Comparison of ENCODE assay signal across 20 mouse cellular contexts in genomic region chr11:64998439-64998838, GRCm38 (mm10). TPM values are rescaled to one million over a fixed set of nuclear protein-coding genes. Genes with fewer than 3 reads are reported as not detected.
DNase-seq lines count a peak whose midpoint lies in the region; ATAC-seq lines count a peak whose summit lies in the region.
"Had no signal": no experiment of that assay in that cellular context is flagged by ENCODE, and none has a peak within 500 bp of the region (broad histone marks: within the 10 kb centered on the region; RNA-seq: fewer than 3 reads in every experiment).

No protein-coding gene starts in this region.

- peak; percentile 98 for DNase-seq in heart, adult 11 months
- peak; percentile 37 for DNase-seq in gastrocnemius, postnatal 14 days
- DNase-seq in heart, postnatal 10 days = peak; percentile 87 to 91
- DNase-seq in kidney, postnatal 14 days = peak; percentile 53
- DNase-seq in layer of hippocampus, postnatal 14 days (ENCODE audit: low spot score in 2 of 2) = no peak
- no peak for DNase-seq in ovary, postnatal 36 days (ENCODE audit: low spot score)
- DNase-seq: adrenal gland, postnatal 25 days; cerebellum, adult 11-12 months; embryo, embryonic 11 days; forebrain, postnatal 0 days; lung, adult 2 months; midbrain, embryonic 14.5 days; right cerebral cortex, postnatal 14 days had no signal

- no peak for ATAC-seq in heart, embryonic 11.5 days (replicated peaks; ENCODE audit: insufficient number of reproducible peaks, low FRiP score, low TSS enrichment)
- ATAC-seq: forebrain, postnatal 0 days; hindbrain, postnatal 0 days; liver, embryonic 12.5 days had no signal

- H3K27ac ChIP-seq in heart, embryonic 11.5 days (ENCODE audit: low read depth, low read length) = no peak overlapping the region
- H3K27ac ChIP-seq: embryonic facial prominence, embryonic 15.5 days; hindbrain, postnatal 0 days; kidney, postnatal 0 days; limb, embryonic 12.5 days; liver, embryonic 12.5 days had no signal

- H3K4me1 ChIP-seq in heart, embryonic 11.5 days (ENCODE audit: control insufficient read depth, insufficient read depth, low read length) = no peaks in the 10 kb centered on the region
- H3K4me1 ChIP-seq: embryonic facial prominence, embryonic 15.5 days; limb, embryonic 12.5 days; liver, embryonic 12.5 days; megakaryocyte, embryonic 14.5 days had no signal

- no peak overlapping the region for H3K4me2 ChIP-seq in heart, embryonic 11.5 days
- H3K4me2 ChIP-seq: embryonic facial prominence, embryonic 15.5 days; limb, embryonic 12.5 days; liver, embryonic 12.5 days had no signal

- no peaks in the 10 kb centered on the region for H3K9me3 ChIP-seq in heart, embryonic 11.5 days (replicated peaks; ENCODE audit: control insufficient read depth, low read length)
- H3K9me3 ChIP-seq: embryonic facial prominence, embryonic 15.5 days; limb, embryonic 12.5 days; liver, embryonic 12.5 days; megakaryocyte, embryonic 14.5 days had no signal

- no peaks in the 10 kb centered on the region for H3K27me3 ChIP-seq in heart, embryonic 11.5 days (ENCODE audit: control insufficient read depth, insufficient read depth, low read length)
- H3K27me3 ChIP-seq: embryonic facial prominence, embryonic 15.5 days; limb, embryonic 12.5 days; liver, embryonic 12.5 days; megakaryocyte, embryonic 14.5 days had no signal

- WGBS in heart, embryonic 11.5 days (ENCODE audit: insufficient replicate concordance) = 88% methylated on average over 3 of the region's 3 CpGs

- H3K4me3 ChIP-seq in heart, embryonic 11.5 days (ENCODE audit: low read depth, low read length) = no peak overlapping the region
- H3K4me3 ChIP-seq: embryonic facial prominence, embryonic 15.5 days; limb, embryonic 12.5 days; liver, embryonic 12.5 days; megakaryocyte, embryonic 14.5 days had no signal

- intact Hi-C loops in gastrocnemius, postnatal 14 days (cut with DNase I; ENCODE audit: low total_unique reads) = no loop called here
- intact Hi-C loops in heart, postnatal 10 days (cut with DNase I) = no loop called here

- H3K9ac ChIP-seq in heart, embryonic 11.5 days (ENCODE audit: low read depth, low read length) = no peak overlapping the region
- H3K9ac ChIP-seq: embryonic facial prominence, embryonic 15.5 days; forebrain, postnatal 0 days; limb, embryonic 12.5 days; liver, embryonic 12.5 days had no signal

- peaks cover 29% of the 10 kb centered on the region for H3K36me3 ChIP-seq in heart, embryonic 11.5 days (ENCODE audit: control insufficient read depth, insufficient read depth, low read length)

RNA-seq across cellular contexts. Expression of gene Elac2, which starts 19.6 kb away (rescaled TPM):
- 22.6 and 26.0 TPM in 2 replicates for polyA plus RNA-seq in heart, embryonic 11.5 days (2014; fragmentation: Nextera tagmentation; extraction: Ambion mirVana)
- total RNA-seq in gastrocnemius, postnatal 14 days (2021) = 10 to 100 TPM; 19.4 to 21.2 TPM
- 10 to 100 TPM; 20.8 to 21.4 TPM for total RNA-seq in heart, postnatal 10 days (2021)
- total RNA-seq in layer of hippocampus, postnatal 14 days (2021) = 10 to 100 TPM; 25.9 to 27.3 TPM

Comparison
In these comparisons a context has a peak if more than half of its experiments do, and no peak if none do; other contexts are left out.
1. DNase-seq: peak in heart, adult 11 months (single experiment), gastrocnemius, postnatal 14 days (single experiment), heart, postnatal 10 days (2 of 2) and kidney, postnatal 14 days (single experiment); none in layer of hippocampus, postnatal 14 days (0 of 2) and ovary, postnatal 36 days (single experiment).